Mouse (Mus musculus) liver, adult 2 months (tissue): ENCODE measurements around the gene Sipa1l2. TPM values are rescaled to one million over a fixed set of nuclear protein-coding genes. Genes with fewer than 3 reads are reported as not detected.

ENCODE experiments used
- DNase-seq: peaks from one replicate; pipeline ENCODE4 v3.0.0-alpha.2; 2011; ENCODE audit warnings: low read depth, low spot score; ENCODE audit errors: extremely low read depth
- H3K27ac ChIP-seq: fragments of 200-500 bp; replicated peaks from 2 replicates; pipeline ENCODE4 v1.5.1; 2012; ENCODE audit warnings: low read depth, mild to moderate bottlenecking, control low read depth, inconsistent platforms, low read length; ENCODE audit not compliant: insufficient read depth
- H3K27me3 ChIP-seq: fragments of 200-500 bp; 2 replicates; pipeline ENCODE4 v1.6.1; 2012; ENCODE audit warnings: mild to moderate bottlenecking, moderate library complexity, low read length, inconsistent platforms; ENCODE audit not compliant: control insufficient read depth, insufficient read depth
- H3K36me3 ChIP-seq: fragments of 200-500 bp; 2 replicates; pipeline ENCODE4 v1.6.1; 2012; ENCODE audit warnings: low read length, inconsistent platforms; ENCODE audit not compliant: control insufficient read depth, insufficient read depth
- H3K4me1 ChIP-seq: fragments of 200-500 bp; 2 replicates; pipeline ENCODE4 v1.6.1; 2011; ENCODE audit warnings: low read length; ENCODE audit not compliant: control insufficient read depth, insufficient read depth
- H3K4me3 ChIP-seq: fragments of 200-500 bp; 2 replicates; pipeline ENCODE4 v1.5.1; 2011; ENCODE audit warnings: low read depth, mild to moderate bottlenecking, control low read depth, low read length, moderate library complexity; ENCODE audit not compliant: insufficient read depth
- H3K79me2 ChIP-seq: fragments of 200-500 bp; 2 replicates; pipeline ENCODE4 v1.6.1; 2012; ENCODE audit warnings: inconsistent platforms, mild to moderate bottlenecking, low read length, moderate library complexity; ENCODE audit not compliant: control insufficient read depth, insufficient read depth
- H3K9ac ChIP-seq: fragments of 200-500 bp; 2 replicates; pipeline ENCODE4 v1.6.1; 2012; ENCODE audit warnings: low read depth, mild to moderate bottlenecking, control low read depth, inconsistent platforms, low read length
- CTCF ChIP-seq: fragments of 200-500 bp; IDR thresholded peaks from 2 replicates; pipeline ENCODE4 v1.5.1; 2011; ENCODE audit warnings: low read depth, low read length, control low read depth
- POLR2A ChIP-seq: fragments of 200-500 bp; IDR thresholded peaks from 2 replicates; pipeline ENCODE4 v1.6.1; 2011; ENCODE audit warnings: low read length, control low read depth; ENCODE audit not compliant: insufficient read depth; ENCODE audit errors: extremely low read depth
- WGBS: fragments of 180-500 bp; shearing (Covaris S2); methylation state at CpG from one replicate; pipeline ENCODE4 v1.1.7; 2018; 5-methylcytosine and 5-hydroxymethylcytosine counted together
- polyA plus RNA-seq: library from polyadenylated mRNA; depleted of rRNA; stranded (reverse); fragments of >200 nt; gene quantifications from 2 replicates; pipeline ENCODE4 v1.2.3, GENCODE M21; 2012
- total RNA-seq: library from RNA; depleted of rRNA; stranded (reverse); fragments of >200 nt; gene quantifications from 2 replicates; pipeline ENCODE4 v1.2.3, GENCODE M21; 2014

The Sipa1l2 gene
- total and polyA plus RNA-seq, 2 experiments, result 1.5 to 2.5 TPM

- no peaks in the 10 kb centered on the region for H3K36me3 ChIP-seq
- H3K9ac ChIP-seq, result no peak overlapping the region
- no peak overlapping the region for H3K4me3 ChIP-seq
- no peaks in the 10 kb centered on the region for H3K4me1 ChIP-seq
- no peaks in the 10 kb centered on the region for H3K27me3 ChIP-seq
- no peaks in the 10 kb centered on the region for H3K79me2 ChIP-seq
- 89% methylated on average over 21 of the region's 21 CpGs for WGBS
- H3K27ac ChIP-seq, result no peak overlapping the region
- DNase-seq, result no peak
- TF ChIP-seq POLR2A, result no peak
- TF ChIP-seq CTCF, result no peak
Measured at GRCm38 (mm10) chr8:125611799-125612560, 42.4 kb upstream of the Sipa1l2 start.

DNA sequence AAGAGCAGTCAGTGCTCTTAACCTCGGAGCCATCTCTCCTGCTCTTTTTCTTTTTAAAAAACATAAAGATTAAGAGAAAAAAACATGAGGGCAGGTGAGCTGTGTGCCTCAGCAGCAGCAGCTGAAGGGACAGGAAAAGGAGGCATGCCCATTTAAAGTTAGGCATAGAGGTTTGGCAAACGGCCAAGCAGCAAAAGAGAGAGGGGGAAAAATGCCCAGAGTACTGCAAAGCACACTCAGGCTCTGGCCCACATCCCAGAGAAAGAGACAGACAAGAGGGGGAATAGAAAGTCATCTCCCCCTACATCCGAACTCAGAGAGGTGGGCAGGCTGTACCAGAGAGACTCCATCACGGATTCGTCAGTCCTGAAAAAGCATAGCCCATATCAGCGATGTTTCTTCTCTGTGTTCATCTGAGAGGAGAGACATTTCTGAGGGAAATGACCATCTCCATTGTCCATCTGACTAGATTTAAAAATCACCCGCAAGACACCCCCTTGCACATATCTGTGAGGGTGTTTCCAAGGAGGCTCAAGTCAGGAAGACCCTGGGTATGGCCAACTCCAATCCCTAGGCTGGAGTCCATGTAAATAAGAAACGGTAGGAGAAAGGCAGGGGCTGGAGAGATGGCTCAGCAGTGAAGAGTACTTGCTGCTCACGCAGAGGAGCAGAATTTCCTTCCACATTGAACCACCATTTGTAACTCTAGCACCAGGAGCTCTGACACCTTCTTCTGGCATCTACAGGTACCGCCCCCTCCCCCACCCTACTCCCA lies 41.6 kb upstream of the Sipa1l2 start:
- no peak overlapping the region for H3K4me3 ChIP-seq
- H3K36me3 ChIP-seq, result no peaks in the 10 kb centered on the region
- TF ChIP-seq POLR2A (no peak), CTCF (no peak)
- H3K27me3 ChIP-seq, result no peaks in the 10 kb centered on the region
- H3K4me1 ChIP-seq, result no peaks in the 10 kb centered on the region
- no peak for DNase-seq
- WGBS, result 91% methylated on average over 10 of the region's 10 CpGs
- H3K27ac ChIP-seq, result no peak overlapping the region
- no peak overlapping the region for H3K9ac ChIP-seq
- no peaks in the 10 kb centered on the region for H3K79me2 ChIP-seq

DNA sequence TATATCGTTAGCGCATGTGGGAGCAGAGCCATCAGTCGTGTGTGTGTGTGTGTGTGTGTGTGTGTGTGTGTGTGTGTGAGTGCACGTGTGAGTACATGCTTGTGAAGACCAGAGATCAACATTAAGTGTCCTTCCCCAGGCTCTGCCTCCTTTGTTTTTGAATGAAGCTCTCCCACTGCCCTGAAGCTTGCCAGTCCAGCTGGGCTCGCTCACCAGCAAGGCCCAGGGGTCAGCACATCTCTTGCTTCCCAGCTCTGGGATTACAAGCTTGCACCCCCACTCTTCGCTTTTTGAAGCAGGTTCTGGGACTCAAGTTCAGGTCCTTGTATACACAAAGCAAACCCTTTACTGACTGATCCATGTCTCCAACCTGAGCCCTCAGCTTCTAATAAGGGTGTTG lies 40.1 kb upstream of the Sipa1l2 start:
- WGBS, result 85% methylated on average over 6 of the region's 6 CpGs

DNA sequence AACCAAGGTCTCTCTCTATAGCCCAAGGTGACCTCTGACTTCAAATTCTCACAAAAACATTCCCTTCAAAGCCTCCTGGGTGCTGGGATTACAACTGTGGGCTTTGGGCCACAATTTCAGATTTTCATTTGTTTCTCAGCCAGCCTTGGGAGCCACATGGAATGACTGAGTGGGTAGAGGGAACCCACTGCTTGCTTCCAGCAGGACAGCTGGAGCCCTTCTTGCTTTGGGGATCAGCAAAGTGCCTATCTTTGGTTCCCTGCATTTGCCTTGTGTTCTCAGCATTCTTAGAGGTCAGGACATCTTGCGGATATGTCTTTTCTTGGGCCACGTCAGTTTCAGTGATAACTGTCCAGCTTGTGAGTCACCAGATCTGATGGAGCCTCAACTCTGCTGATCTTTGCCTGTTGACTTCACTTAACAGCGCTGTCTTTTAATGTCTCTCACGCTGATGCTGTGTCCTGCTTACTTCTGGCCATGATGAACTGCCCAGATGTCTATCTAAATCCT lies 38.2 kb upstream of the Sipa1l2 start:
- H3K4me3 ChIP-seq, result no peak overlapping the region
- no peak for TF ChIP-seq POLR2A
- no peak for TF ChIP-seq CTCF
- no peak for DNase-seq
- no peaks in the 10 kb centered on the region for H3K79me2 ChIP-seq
- WGBS, result 79% methylated on average over 4 of the region's 4 CpGs
- H3K36me3 ChIP-seq, result no peaks in the 10 kb centered on the region
- no peak overlapping the region for H3K27ac ChIP-seq
- no peak overlapping the region for H3K9ac ChIP-seq
- no peaks in the 10 kb centered on the region for H3K4me1 ChIP-seq
- H3K27me3 ChIP-seq, result no peaks in the 10 kb centered on the region

More for the DNA sequence above, 40.1 kb upstream of the Sipa1l2 start:
- Histone ChIP-seq H3K36me3 (no peaks in the 10 kb centered on the region), H3K4me1 (no peaks in the 10 kb centered on the region), H3K4me3 (no peak overlapping the region), H3K9ac (no peak overlapping the region), H3K27me3 (no peaks in the 10 kb centered on the region), H3K27ac (no peak overlapping the region), H3K79me2 (no peaks in the 10 kb centered on the region)
- no peak for DNase-seq
- TF ChIP-seq POLR2A, result no peak
- TF ChIP-seq CTCF, result no peak

DNA sequence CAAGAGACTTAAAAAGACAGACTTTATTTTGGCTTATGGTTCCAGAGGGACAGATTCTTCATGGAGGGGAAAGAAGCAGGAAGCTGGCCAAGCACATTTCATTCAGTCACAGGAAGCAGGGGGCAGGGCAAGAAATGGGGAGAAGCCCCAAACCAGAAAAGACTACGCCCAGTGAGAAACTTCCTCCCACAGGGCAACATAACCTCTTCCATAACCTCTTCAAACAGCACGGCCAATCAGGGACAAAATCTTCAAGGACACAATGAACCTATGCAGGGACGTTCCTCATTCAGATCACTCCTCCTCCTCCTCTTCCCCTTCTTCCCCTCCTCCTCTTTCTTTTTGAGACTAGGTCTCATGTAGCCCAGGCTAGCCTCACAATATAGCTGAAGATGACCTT lies 37.3 kb upstream of the Sipa1l2 start:
- Histone ChIP-seq H3K4me1 (no peaks in the 10 kb centered on the region), H3K4me3 (no peak overlapping the region), H3K79me2 (no peaks in the 10 kb centered on the region), H3K9ac (no peak overlapping the region), H3K27ac (no peak overlapping the region), H3K27me3 (no peaks in the 10 kb centered on the region), H3K36me3 (no peaks in the 10 kb centered on the region)
- no peak for TF ChIP-seq CTCF
- no peak for TF ChIP-seq POLR2A
- no peak for DNase-seq
- WGBS, result 70% methylated on average over 3 of the region's 3 CpGs
